Mouse (Mus musculus) hindbrain, embryonic 10.5 days (tissue): ENCODE results near the gene Fam83c. TPM values are rescaled to one million over a fixed set of nuclear protein-coding genes. Genes with fewer than 3 reads are reported as not detected.

Experiments
- DNase-seq: peaks from one replicate; pipeline ENCODE4 v3.0.0-alpha.2; 2017; ENCODE audit warnings: low spot score
- H3K27ac ChIP-seq: fragments of 300-500 bp; sonication (generic); 2 replicates; pipeline ENCODE4 v1.5.1; 2016; ENCODE audit warnings: mild to moderate bottlenecking, moderate library complexity
- H3K27me3 ChIP-seq: fragments of 300-500 bp; sonication (generic); 2 replicates; pipeline ENCODE4 v1.6.1; 2016; ENCODE audit warnings: mild to moderate bottlenecking; ENCODE audit not compliant: poor library complexity, insufficient read depth, severe bottlenecking
- H3K36me3 ChIP-seq: fragments of 300-500 bp; sonication (generic); 2 replicates; pipeline ENCODE4 v1.6.1; 2016; ENCODE audit warnings: mild to moderate bottlenecking, moderate library complexity
- H3K4me1 ChIP-seq: fragments of 300-500 bp; sonication (generic); replicated peaks from 2 replicates; pipeline ENCODE4 v1.6.1; 2016; ENCODE audit warnings: mild to moderate bottlenecking
- H3K4me3 ChIP-seq: fragments of 300-500 bp; sonication (generic); 2 replicates; pipeline ENCODE4 v1.5.1; 2016; ENCODE audit warnings: mild to moderate bottlenecking, moderate library complexity
- H3K9me3 ChIP-seq: fragments of 300-500 bp; sonication (generic); 2 replicates; pipeline ENCODE4 v1.6.1; 2016; ENCODE audit warnings: mild to moderate bottlenecking, moderate library complexity
- WGBS: fragments of 180-500 bp; shearing (Covaris S2); methylation state at CpG from one replicate; pipeline ENCODE4 v1.1.7; 2016; 5-methylcytosine and 5-hydroxymethylcytosine counted together
- polyA plus RNA-seq: library from polyadenylated mRNA; unstranded; fragments of >200 nt; fragmentation: Nextera tagmentation; extraction: Ambion mirVana; gene quantifications from 2 replicates; pipeline ENCODE4 v1.2.1, GENCODE M21; 2016

Fam83c gene
- 0.24 and 0.44 TPM in 2 replicates for polyA plus RNA-seq

DNA sequence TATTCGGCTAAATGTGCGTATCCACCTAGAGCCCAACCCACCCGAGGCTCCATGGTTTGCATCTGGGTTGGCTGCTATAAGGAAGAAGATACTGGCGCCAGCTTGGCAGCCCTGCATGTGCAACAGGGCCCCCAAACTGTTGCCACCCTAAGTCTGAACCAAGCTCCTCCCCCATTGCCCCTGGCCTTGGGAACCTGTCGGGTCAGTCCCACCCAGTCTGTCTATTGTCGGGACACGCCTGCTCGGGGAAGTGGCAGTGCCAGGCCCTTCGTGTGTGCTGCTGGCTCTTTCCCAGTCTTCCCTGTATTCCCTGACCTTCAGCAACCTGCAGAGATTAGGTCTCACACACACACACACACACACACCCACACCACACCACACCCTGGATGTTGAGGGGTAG is at the start of gene Fam83c:
Fam83c (minus strand) TSS at position 123 of the 400 bp plus-strand sequence.
- no peaks in the 10 kb centered on the region for H3K36me3 ChIP-seq
- no peak within 1 kb of the TSS for H3K4me3 ChIP-seq
- no peaks in the 10 kb centered on the region for H3K9me3 ChIP-seq
- peak within 1 kb of the TSS; percentile 46; the same call in 1 of the 2 replicates for H3K27ac ChIP-seq
- DNase-seq = no peak
- WGBS = 65% methylated on average over 9 of the region's 9 CpGs
- 0 out of 2 replicates have a peak, but pooled peaks cover 4% of the 10 kb centered on the region for H3K27me3 ChIP-seq
- peaks cover 3% of the 10 kb centered on the region; the same call in 1 of the 2 replicates for H3K4me1 ChIP-seq

DNA sequence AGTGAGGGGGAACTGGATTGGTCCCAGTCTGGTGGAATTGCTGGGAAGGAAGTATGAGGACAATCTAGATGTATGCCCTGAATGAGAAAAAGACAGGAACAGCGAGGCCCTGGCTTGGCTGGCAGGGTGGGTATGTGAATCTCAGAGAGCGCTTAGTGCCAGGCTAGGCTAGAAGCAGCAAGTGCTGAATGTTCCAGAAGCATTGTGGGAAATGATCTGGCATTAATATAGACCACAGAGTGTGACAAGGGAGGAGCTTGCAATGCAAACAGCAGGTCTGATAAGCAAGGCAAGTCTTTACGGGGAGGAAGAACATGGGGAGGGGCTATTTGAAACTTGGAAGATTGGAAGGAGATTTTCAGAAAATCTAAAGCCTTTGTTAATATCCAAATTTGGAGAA is 47.4 kb upstream of the Fam83c start:
- Histone ChIP-seq H3K4me3 (no peak overlapping the region), H3K27me3 (no peaks in the 10 kb centered on the region), H3K4me1 (no peaks in the 10 kb centered on the region), H3K27ac (no peak overlapping the region), H3K9me3 (no peaks in the 10 kb centered on the region), H3K36me3 (peaks cover 66% of the 10 kb centered on the region)
- DNase-seq = no peak
- WGBS = 91% methylated on average over 3 of the region's 3 CpGs

DNA sequence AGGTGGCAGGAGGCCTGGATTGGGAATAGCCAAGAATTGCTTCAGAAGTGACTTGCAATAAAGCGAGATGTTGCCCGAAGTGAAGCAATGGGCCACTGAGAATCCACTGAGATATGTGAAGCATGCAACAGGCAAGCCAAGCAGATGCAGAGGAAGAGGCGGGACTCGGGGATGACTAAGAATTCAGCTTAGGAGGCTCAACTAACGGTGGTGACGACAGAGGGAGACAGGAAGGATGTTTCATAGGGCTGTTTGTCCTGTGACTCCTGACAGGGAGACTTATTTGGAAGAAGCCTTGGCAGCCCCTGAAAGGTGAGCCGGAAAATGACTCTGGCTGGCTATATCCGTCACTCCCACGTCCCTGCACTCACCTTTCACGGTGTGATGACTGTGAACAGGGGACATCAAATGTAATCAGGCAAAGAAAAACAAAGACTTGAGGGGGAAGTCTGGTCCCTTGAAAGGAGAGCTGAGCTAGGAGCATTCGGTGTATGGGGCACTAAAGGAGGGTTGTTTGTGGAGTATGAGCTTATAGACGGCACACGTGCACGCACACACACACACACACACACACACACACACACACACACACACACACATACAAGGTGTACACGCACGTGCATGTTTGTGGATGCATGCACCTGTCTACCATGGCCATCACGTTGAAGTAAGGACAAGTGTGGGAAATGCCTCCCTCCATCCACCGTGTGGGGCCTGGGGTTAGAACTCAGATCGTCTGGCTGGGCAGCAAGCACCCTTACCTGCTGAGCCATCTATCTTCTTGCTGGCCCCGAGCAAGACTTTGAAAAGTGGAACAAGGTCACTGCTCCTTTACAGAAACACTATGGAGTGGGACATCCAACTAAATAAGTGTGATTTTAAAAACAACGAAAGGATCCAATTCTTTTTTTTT is 44.6 kb upstream of the Fam83c start:
- Histone ChIP-seq H3K4me1 (no peaks in the 10 kb centered on the region), H3K4me3 (no peak overlapping the region), H3K9me3 (no peaks in the 10 kb centered on the region), H3K36me3 (peaks cover 70% of the 10 kb centered on the region), H3K27ac (no peak overlapping the region), H3K27me3 (no peaks in the 10 kb centered on the region)
- no peak for DNase-seq
- WGBS = 87% methylated on average over 21 of the region's 21 CpGs

DNA sequence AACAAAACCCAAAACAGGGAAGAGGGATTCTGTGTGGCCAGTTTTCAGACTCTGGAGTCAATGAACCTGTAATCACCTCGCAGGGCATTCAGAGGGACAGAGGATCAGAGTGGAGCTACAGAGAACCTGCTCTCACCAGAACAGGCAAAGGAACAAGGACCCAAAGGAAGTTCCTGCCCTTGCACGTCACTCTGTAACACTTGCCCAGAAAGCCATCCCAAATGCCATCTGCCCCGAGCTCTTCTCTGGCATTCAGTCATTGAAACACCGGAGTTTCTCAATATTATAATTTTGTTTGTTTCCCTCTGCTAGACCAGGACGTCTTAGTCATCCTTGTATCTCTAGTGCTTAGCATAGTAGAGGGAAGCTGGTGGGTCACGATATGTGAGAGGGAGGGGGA is 39.0 kb upstream of the Fam83c start:
- no peak for DNase-seq
- Histone ChIP-seq H3K4me1 (0 out of 2 replicates have a peak, but pooled peaks cover 14% of the 10 kb centered on the region), H3K27ac (no peak overlapping the region), H3K4me3 (no peak overlapping the region), H3K36me3 (peaks cover 57% of the 10 kb centered on the region), H3K9me3 (no peaks in the 10 kb centered on the region), H3K27me3 (no peaks in the 10 kb centered on the region)
- WGBS = 87% methylated on average over 6 of the region's 6 CpGs

DNA sequence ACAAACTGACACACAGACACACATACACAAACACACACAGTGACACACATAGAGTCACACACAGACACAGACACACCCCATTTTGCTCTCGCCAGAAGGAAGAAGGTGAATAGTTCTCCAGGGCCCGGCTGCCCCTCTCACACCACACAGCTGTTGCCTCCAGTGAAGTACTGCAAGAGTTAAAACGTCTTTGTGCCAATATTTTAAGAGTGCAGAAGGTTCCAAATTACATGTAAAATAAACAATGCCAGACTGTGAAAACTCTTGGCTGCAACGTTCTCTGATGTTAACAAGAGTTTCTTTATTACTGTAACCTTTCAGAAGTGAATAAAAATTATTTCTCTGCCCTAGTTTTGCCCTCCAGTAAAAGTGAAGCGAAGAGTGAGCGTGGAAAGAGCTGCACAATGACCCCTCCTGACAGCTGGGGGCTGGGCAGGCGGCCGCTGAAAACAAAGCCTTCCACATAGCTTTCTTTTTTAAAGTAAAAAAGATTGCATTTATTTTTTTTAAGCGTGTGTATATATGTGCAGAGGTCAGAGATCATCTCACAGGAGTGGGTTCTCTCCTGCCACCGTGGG is 38.4 kb upstream of the Fam83c start:
- Histone ChIP-seq H3K36me3 (peaks cover 60% of the 10 kb centered on the region), H3K27ac (peak overlapping the region; percentile 13; the same call in 1 of the 2 replicates), H3K4me3 (no peak overlapping the region), H3K4me1 (0 out of 2 replicates have a peak, but pooled peaks cover 14% of the 10 kb centered on the region), H3K9me3 (no peaks in the 10 kb centered on the region), H3K27me3 (no peaks in the 10 kb centered on the region)
- 74% methylated on average over 10 of the region's 10 CpGs for WGBS
- no peak for DNase-seq

DNA sequence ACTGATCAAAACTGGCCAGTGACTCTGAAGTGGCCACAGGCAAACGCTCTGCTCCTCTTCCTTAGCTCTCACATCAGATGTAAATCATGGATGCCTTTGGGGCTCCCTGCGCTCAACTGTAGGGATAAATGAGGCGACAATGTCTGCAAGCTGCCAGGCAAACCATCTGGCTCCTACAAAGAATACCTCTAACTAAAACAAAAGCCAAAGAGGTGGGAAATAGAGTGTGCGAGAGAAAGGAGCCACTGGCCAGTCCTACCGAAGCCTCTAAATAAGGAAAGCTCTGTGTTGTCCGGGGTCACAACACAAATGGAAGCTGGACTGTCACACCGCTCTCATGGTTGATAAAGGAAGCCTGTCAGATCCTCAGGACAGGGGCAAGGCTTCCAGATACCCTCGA is 37.8 kb upstream of the Fam83c start:
- Histone ChIP-seq H3K36me3 (peaks cover 65% of the 10 kb centered on the region), H3K27me3 (no peaks in the 10 kb centered on the region), H3K9me3 (no peaks in the 10 kb centered on the region), H3K4me1 (0 out of 2 replicates have a peak, but pooled peaks cover 14% of the 10 kb centered on the region), H3K27ac (peak overlapping the region; percentile 13; the same call in 1 of the 2 replicates), H3K4me3 (no peak overlapping the region)
- WGBS = 83% methylated on average over 8 of the region's 8 CpGs
- no peak for DNase-seq

DNA sequence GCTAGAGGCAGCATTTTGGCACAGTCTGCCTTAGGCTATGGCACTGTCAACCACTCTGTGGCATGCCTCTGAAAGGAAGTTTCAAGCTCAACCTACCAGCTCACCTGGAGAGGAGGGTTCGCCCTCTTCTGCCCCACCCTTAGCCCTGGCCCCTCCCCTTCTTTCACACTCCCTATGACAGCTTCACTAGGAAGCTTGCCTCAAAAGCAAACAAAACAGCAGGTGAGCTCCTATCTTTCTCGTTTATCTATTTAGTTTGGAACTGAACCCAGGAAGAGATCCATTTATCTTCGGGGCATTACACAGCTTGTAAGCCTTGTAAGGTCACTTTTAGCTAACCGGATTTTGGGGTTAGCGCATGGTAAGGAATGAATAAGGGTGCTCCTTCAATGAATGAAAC is 35.1 kb upstream of the Fam83c start:
- WGBS = 78% methylated on average over 5 of the region's 5 CpGs
- Histone ChIP-seq H3K4me3 (no peak overlapping the region), H3K36me3 (peaks cover 51% of the 10 kb centered on the region), H3K9me3 (no peaks in the 10 kb centered on the region), H3K4me1 (0 out of 2 replicates have a peak, but pooled peaks cover 14% of the 10 kb centered on the region), H3K27me3 (no peaks in the 10 kb centered on the region), H3K27ac (no peak overlapping the region)
- no peak for DNase-seq

DNA sequence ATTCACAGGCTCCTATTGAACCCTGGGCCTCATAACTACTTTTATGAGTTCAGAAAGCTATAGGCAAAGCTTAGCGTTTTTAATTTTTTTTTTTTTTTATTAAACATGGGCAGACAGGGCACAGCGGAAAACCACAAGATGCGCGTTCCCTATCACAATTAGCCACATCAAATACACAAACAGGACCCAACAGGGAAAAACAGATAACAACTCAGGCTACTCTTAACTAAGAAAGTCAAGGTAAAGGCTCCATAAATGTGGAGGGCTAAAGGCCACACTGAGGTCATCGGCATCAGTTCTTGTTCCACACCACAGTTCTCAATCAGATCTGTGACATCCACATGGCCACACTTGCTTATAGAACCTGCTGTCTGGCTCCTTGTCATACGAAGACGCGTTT is 33.7 kb upstream of the Fam83c start:
- no peaks in the 10 kb centered on the region for H3K27me3 ChIP-seq
- 97% methylated on average over 8 of the region's 8 CpGs for WGBS
- no peaks in the 10 kb centered on the region for H3K9me3 ChIP-seq
- 0 out of 2 replicates have a peak, but pooled peaks cover 17% of the 10 kb centered on the region for H3K4me1 ChIP-seq
- no peak for DNase-seq
- H3K27ac ChIP-seq = no peak overlapping the region
- peaks cover 46% of the 10 kb centered on the region for H3K36me3 ChIP-seq
- H3K4me3 ChIP-seq = no peak overlapping the region

DNA sequence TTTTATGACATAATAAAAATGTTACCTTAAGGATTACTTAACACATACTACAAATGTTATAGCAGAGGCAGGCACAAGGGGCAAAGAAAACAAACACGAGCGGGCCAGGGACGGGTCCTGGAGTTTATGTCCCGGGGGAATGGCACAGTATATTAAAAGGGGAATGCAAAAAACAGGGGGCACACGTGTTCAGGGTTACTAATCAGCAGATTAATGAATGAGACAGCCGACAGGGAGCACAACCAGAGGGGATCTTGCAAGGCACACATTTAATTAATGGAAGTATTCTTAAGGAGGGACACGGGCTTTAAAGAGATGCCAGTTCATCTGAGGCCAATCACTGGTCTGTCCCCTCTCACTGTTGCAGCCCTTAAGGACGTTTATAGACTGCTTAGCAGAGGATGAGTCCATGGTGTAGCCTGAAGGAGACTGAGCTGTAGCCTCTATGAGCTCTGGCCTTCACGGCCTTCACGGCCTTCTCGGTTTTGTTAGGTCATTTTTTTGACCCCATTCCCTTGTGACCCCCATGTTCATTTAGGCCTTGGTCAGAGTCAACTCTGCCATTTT is 28.7 kb upstream of the Fam83c start:
- 71% methylated on average over 11 of the region's 11 CpGs for whole genome bisulfite sequencing
- no peaks in the 10 kb centered on the region for H3K9me3 ChIP-seq
- no peak overlapping the region for H3K4me3 ChIP-seq
- no peaks in the 10 kb centered on the region for H3K27me3 ChIP-seq
- peak; percentile 10 for DNase-seq
- peak overlapping the region; percentile 35; the same call in 1 of the 2 replicates for H3K27ac ChIP-seq
- H3K4me1 ChIP-seq = 0 out of 2 replicates have a peak, but pooled peaks cover 9% of the 10 kb centered on the region
- peaks cover 32% of the 10 kb centered on the region for H3K36me3 ChIP-seq

DNA sequence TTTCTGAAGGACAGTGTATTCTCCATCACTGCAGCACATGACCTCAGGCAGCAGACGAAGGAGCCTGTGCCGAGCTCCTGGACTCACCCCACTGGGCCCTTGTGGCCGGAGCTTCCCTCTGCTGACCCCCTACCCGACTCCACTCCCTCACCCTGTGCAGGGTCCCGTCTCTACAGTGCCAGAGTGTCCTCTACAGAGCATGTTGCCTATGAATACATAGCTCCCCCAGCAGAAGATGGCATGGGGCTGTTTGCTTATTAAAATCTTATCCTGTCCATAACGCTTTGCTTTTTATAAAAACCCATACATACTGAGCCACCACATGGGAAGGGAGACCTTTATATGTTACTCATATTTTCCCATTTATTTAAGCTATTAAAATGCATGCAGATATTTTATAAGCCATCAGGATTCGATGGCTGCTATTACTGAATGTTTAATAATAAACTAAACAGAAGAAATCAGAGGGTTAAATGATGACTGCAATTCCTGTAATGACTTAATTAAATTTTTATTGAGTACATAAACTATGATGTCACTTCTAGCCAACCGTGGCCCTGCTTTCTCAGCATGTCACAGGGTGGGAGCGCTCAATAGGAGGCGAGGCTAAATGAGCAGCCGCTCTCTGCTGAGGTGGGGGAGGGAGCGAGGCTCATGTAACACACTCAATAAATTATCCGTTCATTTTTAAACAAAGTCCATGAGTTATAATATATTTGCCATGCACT is 28.1 kb upstream of the Fam83c start:
- H3K4me1 ChIP-seq = 0 out of 2 replicates have a peak, but pooled peaks cover 9% of the 10 kb centered on the region
- H3K4me3 ChIP-seq = no peak overlapping the region
- no peaks in the 10 kb centered on the region for H3K9me3 ChIP-seq
- H3K27ac ChIP-seq = peak overlapping the region; percentile 40; the same call in 1 of the 2 replicates
- H3K27me3 ChIP-seq = no peaks in the 10 kb centered on the region
- 84% methylated on average over 13 of the region's 13 CpGs for WGBS
- DNase-seq = peak; percentile 6
- peaks cover 30% of the 10 kb centered on the region for H3K36me3 ChIP-seq

DNA sequence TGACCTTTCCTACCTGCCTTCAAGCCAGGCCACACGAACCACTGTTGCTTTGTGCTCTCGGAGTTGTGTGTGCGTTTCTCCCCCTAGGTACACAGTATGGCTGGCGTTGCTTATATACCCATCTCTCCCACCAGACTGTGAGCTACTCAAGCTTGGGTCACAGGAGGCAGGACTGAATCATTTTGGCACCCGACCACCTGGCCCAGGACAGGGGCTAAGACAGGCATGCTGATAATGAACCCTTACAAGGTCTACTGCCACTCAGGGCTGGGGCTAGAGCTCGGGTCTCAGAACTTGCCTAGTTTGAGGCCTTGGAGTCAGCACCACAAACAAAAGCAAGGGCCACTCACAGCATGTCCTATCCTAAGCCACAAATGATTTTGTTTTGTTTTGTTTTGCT is 26.9 kb upstream of the Fam83c start:
- 94% methylated on average over 6 of the region's 6 CpGs for WGBS

DNA sequence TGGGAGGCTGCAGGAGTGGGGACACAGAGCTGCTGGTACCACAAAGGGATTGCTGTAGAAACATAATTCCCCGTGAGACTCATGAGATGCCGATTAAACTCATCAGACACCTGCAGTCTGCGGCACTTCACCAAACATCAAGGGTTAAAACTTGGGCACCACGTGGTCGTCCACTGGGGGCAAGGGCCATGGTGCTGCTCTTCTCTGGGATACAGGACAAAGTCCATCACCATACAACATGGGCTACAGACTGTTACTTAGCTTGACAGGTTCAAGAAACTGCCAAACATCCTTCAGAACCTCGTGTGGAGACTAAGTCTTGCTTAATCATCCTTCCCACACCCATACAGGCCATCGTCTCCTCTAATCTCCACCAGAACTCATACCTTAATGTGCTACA is 25.4 kb upstream of the Fam83c start:
- no peaks in the 10 kb centered on the region for H3K9me3 ChIP-seq
- no peak for DNase-seq
- H3K4me3 ChIP-seq = no peak overlapping the region
- peaks cover 44% of the 10 kb centered on the region for H3K36me3 ChIP-seq
- no peaks in the 10 kb centered on the region for H3K27me3 ChIP-seq
- 80% methylated on average over 7 of the region's 7 CpGs for WGBS
- H3K4me1 ChIP-seq = 0 out of 2 replicates have a peak, but pooled peaks cover 9% of the 10 kb centered on the region
- no peak overlapping the region for H3K27ac ChIP-seq

More for the DNA sequence above, 26.9 kb upstream of the Fam83c start:
- DNase-seq = no peak
- H3K27ac ChIP-seq = no peak overlapping the region; the same call in 1 of the 2 replicates
- no peaks in the 10 kb centered on the region for H3K27me3 ChIP-seq
- peaks cover 30% of the 10 kb centered on the region for H3K36me3 ChIP-seq
- H3K9me3 ChIP-seq = no peaks in the 10 kb centered on the region
- H3K4me3 ChIP-seq = no peak overlapping the region
- 0 out of 2 replicates have a peak, but pooled peaks cover 9% of the 10 kb centered on the region for H3K4me1 ChIP-seq
